Mouse (Mus musculus) CD4-positive naive resting alpha-beta T cell, adult 57 days (primary cell): ENCODE data around the gene Rnh1. TPM values are rescaled to one million over a fixed set of nuclear protein-coding genes. Genes with fewer than 3 reads are reported as not detected.

ENCODE experiments used
- total RNA-seq: library from RNA; stranded (reverse); gene quantifications from one replicate; pipeline ENCODE4 v1.2.4, GENCODE M21; 2023

The Rnh1 gene
- total RNA-seq, result 43.4 TPM

DNA sequence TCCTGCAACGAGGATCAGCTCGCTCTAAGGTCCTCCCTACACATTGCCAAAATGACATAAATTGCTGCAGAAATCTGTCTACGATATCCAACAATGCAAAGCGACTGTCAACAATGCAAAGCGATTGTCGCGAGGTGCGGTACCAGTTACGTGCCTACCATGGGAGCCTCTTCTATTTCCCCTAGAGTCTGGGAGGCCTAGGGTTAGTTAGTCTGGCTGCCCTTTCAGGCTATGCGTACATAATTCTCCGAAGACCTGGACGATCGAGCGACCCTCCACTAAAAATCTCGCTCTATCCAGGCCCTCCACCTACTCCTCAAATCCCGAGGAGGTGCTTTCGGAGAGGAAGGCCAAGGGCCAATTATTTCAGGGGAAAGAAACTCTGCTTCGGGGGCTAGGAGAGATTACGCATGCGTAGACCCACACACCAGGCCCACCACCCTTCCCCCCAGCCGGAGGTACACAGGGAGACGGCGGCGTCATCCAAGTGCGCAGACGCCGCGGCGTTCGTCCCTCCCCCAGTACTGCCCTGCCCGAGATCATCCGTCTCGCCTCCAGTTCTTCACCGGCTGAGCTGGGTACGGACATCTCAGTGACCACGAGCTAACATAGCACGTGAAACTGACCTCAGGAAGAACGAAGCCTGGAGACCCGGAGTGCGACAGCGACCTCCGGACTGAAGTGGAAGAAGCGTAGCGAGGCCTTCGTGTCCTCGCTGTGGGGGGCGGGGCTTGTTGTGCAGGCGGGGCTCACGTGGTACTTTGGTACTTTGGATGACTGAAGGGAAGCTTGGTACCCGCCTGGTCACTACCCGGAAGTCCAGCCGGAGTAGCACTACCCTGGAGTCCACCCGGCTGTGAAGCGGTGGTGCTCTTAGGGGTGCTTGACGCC lies at the start of gene Rnh1:
TSS of gene Rnh1 (minus strand) at position 742 of the 891 bp plus-strand sequence.

DNA sequence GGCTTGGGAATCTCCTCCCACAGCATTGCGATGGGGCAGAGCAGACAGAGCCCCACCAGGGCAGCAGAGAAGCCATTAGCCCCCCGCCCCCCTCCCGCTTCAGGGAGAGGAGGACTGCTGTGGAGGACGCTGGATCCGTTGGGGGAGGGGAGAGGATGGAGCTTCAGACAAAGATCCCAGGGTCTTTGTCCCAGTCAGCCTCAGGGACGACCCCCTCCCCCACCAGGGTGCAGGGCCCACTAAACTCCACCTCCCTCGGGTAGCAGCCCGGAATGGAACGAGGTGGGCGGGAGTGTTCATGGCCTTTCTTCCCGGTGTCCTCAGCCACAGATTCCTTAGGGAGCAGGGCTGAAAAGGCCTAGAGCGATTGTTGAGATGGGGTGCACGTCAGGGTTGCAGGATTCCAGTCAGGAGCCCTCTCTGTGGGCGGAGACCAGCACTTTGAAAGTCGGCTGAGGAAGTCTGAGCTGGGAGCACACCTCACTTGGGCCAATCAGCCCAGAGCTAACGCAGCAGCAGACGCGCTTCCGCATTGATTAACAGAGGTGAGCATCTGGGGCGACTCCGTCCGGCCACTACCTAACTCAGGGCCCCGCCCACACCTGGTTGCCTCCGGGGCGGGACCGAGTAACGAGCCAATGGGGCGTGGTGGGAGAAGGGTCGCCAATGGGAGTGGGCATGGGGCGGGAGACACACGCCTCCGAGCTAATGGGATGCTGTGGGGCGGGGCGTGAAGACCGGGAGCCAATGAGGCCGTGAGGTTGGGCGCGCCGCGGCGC lies 42.6 kb upstream of the Rnh1 start, which contains the start of gene Rassf7:
TSS of gene Rassf7 (plus strand) at position 760 of the 779 bp plus-strand sequence.

DNA sequence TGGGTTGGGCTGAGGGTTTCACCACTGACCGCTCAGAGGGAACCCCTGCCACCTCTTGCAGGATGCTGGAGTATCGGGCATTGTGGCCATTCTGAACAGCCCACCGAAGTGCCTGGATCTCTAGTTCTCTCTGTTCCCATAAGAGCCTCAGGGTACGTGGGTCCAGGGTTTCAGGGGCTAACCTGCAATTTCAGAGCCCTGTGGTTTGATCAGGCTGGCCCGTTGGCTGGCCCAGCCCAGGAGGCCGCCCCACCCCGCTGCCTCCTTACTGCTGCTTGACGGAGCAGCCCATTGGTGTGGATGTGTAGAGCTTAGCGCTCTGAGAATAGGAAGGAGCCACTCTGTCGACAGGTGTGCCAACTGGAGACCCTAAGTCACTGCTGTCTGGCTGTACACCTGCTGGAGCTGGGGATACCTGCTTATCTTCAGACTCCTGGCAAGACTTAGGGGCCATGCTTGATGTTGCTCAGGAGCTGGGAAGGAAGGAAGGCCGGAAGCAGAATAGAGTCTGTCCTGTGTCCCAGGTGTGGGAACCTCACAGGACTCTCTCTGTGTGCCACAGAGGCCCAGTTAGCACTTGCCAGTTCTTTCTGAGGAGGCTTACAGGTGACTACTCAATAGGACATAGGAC lies 41.1 kb upstream of the Rnh1 start, which contains the start of gene Lmntd2:
TSS of gene Lmntd2 (minus strand) at position 476 of the 631 bp plus-strand sequence.

DNA sequence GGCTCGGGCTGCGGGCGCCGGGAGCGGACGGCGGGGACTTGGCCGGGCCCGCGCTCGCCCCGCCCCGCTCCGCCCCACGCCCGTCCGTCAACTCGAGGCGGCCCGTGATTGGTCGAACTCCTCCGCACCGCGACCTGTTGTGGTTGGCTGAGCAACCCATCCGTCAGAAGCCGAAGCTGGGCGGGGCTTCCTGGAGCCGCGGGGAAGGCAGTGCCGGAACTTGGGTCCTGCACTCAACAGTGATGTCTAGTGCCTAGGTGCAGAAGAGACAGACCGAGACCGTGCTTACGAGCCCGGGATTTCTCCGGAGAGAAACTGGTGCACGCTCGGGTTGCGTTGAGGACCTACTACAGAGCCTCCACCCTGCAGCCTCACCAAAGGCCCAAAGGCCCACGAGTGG lies 21.3 kb upstream of the Rnh1 start, which contains the start of the genes Hras and Lrrc56:
TSS of gene Hras (minus strand) at position 58 of the 400 bp plus-strand sequence.
TSS of gene Lrrc56 (plus strand) at position 210 of the 400 bp plus-strand sequence.

DNA sequence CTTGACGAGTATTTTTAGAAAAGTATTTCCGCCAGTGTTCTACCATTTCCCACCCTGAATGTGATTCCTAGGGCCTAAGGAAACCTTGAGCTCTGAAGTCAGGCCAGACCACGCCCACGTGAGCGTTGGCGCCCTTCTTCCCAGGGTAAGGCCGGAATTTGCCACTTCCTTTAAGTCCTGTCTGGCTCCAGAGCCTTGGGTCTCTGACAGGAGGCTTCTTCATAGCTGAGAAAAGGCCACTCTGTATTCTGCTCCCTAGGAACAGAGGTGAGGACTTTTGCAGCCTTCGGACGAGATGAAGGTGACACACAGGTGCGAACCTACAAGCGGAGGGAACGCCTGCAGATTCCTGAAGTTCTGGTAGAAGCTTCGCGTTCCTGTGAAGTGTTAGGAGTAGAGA lies 50.4 kb downstream of the Rnh1 start, which contains the start of gene Ptdss2:
TSS of gene Ptdss2 (plus strand) at position 138 of the 400 bp plus-strand sequence.

DNA sequence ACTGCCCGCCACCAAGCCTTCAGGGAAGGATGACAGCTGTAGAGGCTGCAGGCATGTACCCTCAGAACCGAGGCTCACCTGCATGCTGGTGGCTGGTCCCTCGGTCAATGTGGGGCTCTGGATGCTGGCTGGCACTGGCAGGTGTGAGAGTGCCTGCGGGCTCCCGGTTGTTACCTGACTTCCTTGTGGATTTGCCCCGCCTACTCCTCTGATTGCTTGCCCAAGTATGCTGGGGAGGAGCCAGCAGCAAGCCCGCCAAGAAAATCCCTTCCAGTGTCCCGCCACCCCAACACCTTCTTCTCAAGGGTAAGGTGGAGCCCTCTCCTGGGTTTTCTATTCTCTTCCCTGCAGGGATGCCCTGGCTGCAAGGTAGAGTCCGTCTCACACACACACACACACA lies 55.0 kb downstream of the Rnh1 start, which contains the start of gene Ano9:
TSS of gene Ano9 (minus strand) at position 171 of the 400 bp plus-strand sequence.

Other genes with a start within 250 kb of the Rnh1 start
- 11.0 TPM for gene Pgghg, start 231.5 kb downstream of the Rnh1 start, total RNA-seq
- gene Ifitm5, start 222.6 kb downstream of the Rnh1 start, total RNA-seq, result not detected
- not detected for gene Gm45717, start 216.9 kb downstream of the Rnh1 start, total RNA-seq
- 19.8 TPM for gene Ifitm2, start 216.9 kb downstream of the Rnh1 start, total RNA-seq
- 5.5 TPM for gene Ifitm1, start 205.6 kb downstream of the Rnh1 start, total RNA-seq
- 12.2 TPM for gene Ifitm3, start 162.1 kb downstream of the Rnh1 start, total RNA-seq
- 1.9 TPM for gene Ifitm6, start 154.9 kb downstream of the Rnh1 start, total RNA-seq
- gene Gm17387, start 143.7 kb downstream of the Rnh1 start, total RNA-seq, result not detected
- gene B4galnt4, start 111.8 kb downstream of the Rnh1 start, total RNA-seq, result 1.3 TPM
- gene Pkp3, start 94.6 kb downstream of the Rnh1 start, total RNA-seq, result 39.7 TPM
- 76.9 TPM for gene Sigirr, start 72.3 kb downstream of the Rnh1 start, total RNA-seq
- gene Ano9, start 55.1 kb downstream of the Rnh1 start, total RNA-seq, result 0.30 TPM
- gene Ptdss2, start 50.5 kb downstream of the Rnh1 start, total RNA-seq, result 12.8 TPM
- gene Hras, start 21.1 kb upstream of the Rnh1 start, total RNA-seq, result 31.0 TPM
- gene Lrrc56, start 21.3 kb upstream of the Rnh1 start, total RNA-seq, result 4.7 TPM
- gene Lmntd2, start 41.2 kb upstream of the Rnh1 start, total RNA-seq, result 3.3 TPM
- 10.2 TPM for gene Rassf7, start 43.0 kb upstream of the Rnh1 start, total RNA-seq
- gene Phrf1, start 55.9 kb upstream of the Rnh1 start, total RNA-seq, result 165 TPM
- gene Irf7, start 93.6 kb upstream of the Rnh1 start, total RNA-seq, result 47.4 TPM
- not detected for gene Cdhr5, start 103.9 kb upstream of the Rnh1 start, total RNA-seq
- not detected for gene Sct, start 106.3 kb upstream of the Rnh1 start, total RNA-seq
- not detected for gene Drd4, start 119.1 kb upstream of the Rnh1 start, total RNA-seq
- gene Deaf1, start 154.8 kb upstream of the Rnh1 start, total RNA-seq, result 68.8 TPM
- gene Tmem80, start 154.9 kb upstream of the Rnh1 start, total RNA-seq, result 24.8 TPM
- gene Eps8l2, start 166.0 kb upstream of the Rnh1 start, total RNA-seq, result 0.65 TPM
- gene Taldo1, start 219.3 kb upstream of the Rnh1 start, total RNA-seq, result 98.5 TPM
- gene Gatd1, start 241.3 kb upstream of the Rnh1 start, total RNA-seq, result 37.5 TPM